Mouse (Mus musculus): ENCODE measurements around the gene Sesn1. TPM values are rescaled to one million over a fixed set of nuclear protein-coding genes. Genes with fewer than 3 reads are reported as not detected.

Sesn1 gene
- polyA plus RNA-seq, 1 experiment, result 55.4 TPM

DNA sequence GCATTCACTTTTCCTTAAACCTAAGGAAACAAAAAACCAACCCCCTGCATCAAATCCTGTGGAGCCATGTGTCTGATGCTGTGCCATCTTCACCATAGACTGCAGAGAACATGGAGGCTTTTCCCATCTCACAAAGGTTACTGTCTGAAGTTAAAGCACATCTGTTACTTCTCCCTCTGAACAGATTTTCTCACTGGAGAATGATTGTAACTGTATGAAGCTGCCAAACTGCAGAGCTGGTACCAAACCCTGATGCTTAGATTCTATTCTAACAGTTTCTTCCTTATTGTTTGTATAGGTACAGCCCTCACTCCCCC, 57.1 kb downstream of the Sesn1 start:
- TF ChIP-seq POLR2A (IDR thresholded peaks at IDR 0.05; ENCODE audit: low read depth, low read length) (no peak), CTCF (IDR thresholded peaks at IDR 0.05; ENCODE audit: extremely low read depth, insufficient read length, insufficient replicate concordance, low read depth, low read length) (no peak)
- Histone ChIP-seq H3K27ac (ENCODE audit: insufficient read depth, low read depth, low read length) (no peak overlapping the region), H3K27me3 (ENCODE audit: control insufficient read depth, insufficient read depth, low read length) (no peaks in the 10 kb centered on the region), H3K36me3 (ENCODE audit: control insufficient read depth, insufficient read depth, low read length) (no peaks in the 10 kb centered on the region), H3K4me3 (ENCODE audit: low read depth, low read length) (no peak overlapping the region), H3K4me1 (ENCODE audit: control insufficient read depth, insufficient read depth, insufficient read length, low read length) (peaks cover 8% of the 10 kb centered on the region; the same call in 1 of the 2 replicates)

DNA sequence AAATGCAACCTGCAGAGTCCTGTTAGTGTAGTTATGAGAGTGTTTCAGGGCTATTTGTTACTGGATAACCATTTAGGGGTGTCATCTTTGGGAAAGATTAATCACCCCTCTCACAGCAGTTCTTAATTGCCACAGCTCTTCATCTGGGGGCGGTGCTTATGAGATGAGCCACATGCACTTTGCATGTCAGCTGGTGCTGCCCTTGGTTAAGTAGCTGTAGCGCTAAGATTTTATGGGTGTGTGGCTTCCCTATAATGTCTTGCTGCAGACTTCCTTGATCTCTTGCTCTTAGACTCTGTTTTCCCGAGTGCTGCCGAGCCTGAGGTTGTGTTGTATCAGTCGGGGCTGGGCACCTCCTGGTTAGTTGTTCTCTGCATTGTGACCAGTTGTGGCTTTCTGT, 58.2 kb downstream of the Sesn1 start:
- H3K27me3 ChIP-seq (ENCODE audit: control insufficient read depth, insufficient read depth, low read length), result no peaks in the 10 kb centered on the region
- H3K4me1 ChIP-seq (ENCODE audit: control insufficient read depth, insufficient read depth, insufficient read length, low read length), result peaks cover 8% of the 10 kb centered on the region; the same call in 1 of the 2 replicates
- H3K27ac ChIP-seq (ENCODE audit: insufficient read depth, low read depth, low read length), result peak overlapping the region; percentile 46; the same call in 1 of the 2 replicates
- WGBS, result 26% methylated on average over 5 of the region's 5 CpGs
- TF ChIP-seq CTCF (IDR thresholded peaks at IDR 0.05; ENCODE audit: extremely low read depth, insufficient read length, insufficient replicate concordance, low read depth, low read length) (no peak), POLR2A (IDR thresholded peaks at IDR 0.05; ENCODE audit: low read depth, low read length) (no peak)
- no peaks in the 10 kb centered on the region for H3K36me3 ChIP-seq (ENCODE audit: control insufficient read depth, insufficient read depth, low read length)
- H3K4me3 ChIP-seq (ENCODE audit: low read depth, low read length), result no peak overlapping the region

DNA sequence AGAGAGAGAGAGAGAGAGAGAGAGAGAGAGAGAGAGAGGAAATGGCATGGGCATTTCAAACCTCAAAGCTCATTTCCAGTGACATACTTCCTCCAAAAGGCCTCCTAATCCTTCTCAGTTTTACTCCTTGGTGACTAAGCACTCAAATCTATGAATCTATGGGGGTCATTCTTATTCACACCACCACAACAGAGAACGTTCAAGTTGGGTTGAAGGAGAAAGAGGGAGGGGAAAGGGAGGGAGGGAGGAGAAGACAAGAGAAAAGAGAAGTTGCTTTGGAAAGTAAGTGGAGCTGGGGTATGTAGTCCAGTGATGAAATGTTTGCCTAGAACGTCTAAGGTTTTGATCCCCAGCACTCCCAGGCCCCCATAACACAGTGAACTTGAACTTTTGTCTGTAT, 60.4 kb downstream of the Sesn1 start:
- no peak for TF ChIP-seq POLR2A (IDR thresholded peaks at IDR 0.05; ENCODE audit: low read depth, low read length)
- TF ChIP-seq CTCF (IDR thresholded peaks at IDR 0.05; ENCODE audit: extremely low read depth, insufficient read length, insufficient replicate concordance, low read depth, low read length), result no peak
- Histone ChIP-seq H3K27me3 (ENCODE audit: control insufficient read depth, insufficient read depth, low read length) (no peaks in the 10 kb centered on the region), H3K36me3 (ENCODE audit: control insufficient read depth, insufficient read depth, low read length) (no peaks in the 10 kb centered on the region), H3K27ac (ENCODE audit: insufficient read depth, low read depth, low read length) (no peak overlapping the region), H3K4me3 (ENCODE audit: low read depth, low read length) (no peak overlapping the region), H3K4me1 (ENCODE audit: control insufficient read depth, insufficient read depth, insufficient read length, low read length) (peaks cover 8% of the 10 kb centered on the region; the same call in 1 of the 2 replicates)
- 43% methylated on average over 2 of the region's 2 CpGs for WGBS

DNA sequence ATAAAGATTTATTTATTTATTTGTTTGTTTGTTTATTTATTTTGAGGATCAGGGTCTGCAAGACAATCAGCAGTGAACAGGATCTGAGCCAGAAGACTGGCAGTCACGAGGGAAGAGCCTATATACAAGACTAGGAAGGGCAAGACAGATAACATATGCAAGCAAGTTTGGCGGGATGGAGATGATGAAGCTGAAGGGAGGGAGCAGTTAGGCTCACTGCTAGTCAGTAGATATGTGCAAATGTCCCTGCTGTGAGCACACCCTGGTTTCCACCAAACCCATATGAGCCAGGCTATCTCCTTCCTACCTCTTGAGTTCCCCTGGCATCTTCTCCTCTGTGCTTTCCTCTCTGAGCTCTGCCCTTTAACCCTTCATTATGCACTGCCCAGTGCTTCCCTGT, 61.8 kb downstream of the Sesn1 start:
- H3K27ac ChIP-seq (ENCODE audit: insufficient read depth, low read depth, low read length), result no peak overlapping the region
- WGBS, result 76% methylated on average over 2 of the region's 2 CpGs

DNA sequence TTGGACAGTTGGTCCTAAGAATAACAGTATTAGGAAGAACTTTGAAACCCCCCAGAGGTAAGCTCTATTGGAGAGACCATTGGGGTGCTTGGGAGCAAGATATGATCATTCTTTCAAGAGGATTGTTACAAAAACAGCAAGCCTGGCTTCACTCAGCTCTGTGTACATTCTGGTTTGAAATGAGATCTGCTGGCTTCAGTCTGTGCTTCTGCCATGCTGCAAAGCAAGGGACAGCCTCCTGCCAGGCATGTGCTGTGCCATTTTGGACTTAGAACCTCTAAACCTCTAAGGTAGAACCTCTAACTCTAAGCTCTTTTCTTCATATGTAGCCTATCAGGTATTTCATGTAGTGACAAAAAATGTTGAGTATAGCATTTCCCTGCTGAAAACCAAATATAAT, 65.9 kb downstream of the Sesn1 start:
- H3K4me1 ChIP-seq (ENCODE audit: control insufficient read depth, insufficient read depth, insufficient read length, low read length), result no peaks in the 10 kb centered on the region; the same call in 1 of the 2 replicates
- H3K27ac ChIP-seq (ENCODE audit: insufficient read depth, low read depth, low read length), result no peak overlapping the region
- no peak for TF ChIP-seq CTCF (IDR thresholded peaks at IDR 0.05; ENCODE audit: extremely low read depth, insufficient read length, insufficient replicate concordance, low read depth, low read length)
- TF ChIP-seq POLR2A (IDR thresholded peaks at IDR 0.05; ENCODE audit: low read depth, low read length), result no peak
- no peaks in the 10 kb centered on the region for H3K27me3 ChIP-seq (ENCODE audit: control insufficient read depth, insufficient read depth, low read length)
- no peak overlapping the region for H3K4me3 ChIP-seq (ENCODE audit: low read depth, low read length)
- no peaks in the 10 kb centered on the region for H3K36me3 ChIP-seq (ENCODE audit: control insufficient read depth, insufficient read depth, low read length)

More for the DNA sequence above, 61.8 kb downstream of the Sesn1 start:
- no peak for TF ChIP-seq POLR2A (IDR thresholded peaks at IDR 0.05; ENCODE audit: low read depth, low read length)
- no peak for TF ChIP-seq CTCF (IDR thresholded peaks at IDR 0.05; ENCODE audit: extremely low read depth, insufficient read length, insufficient replicate concordance, low read depth, low read length)
- Histone ChIP-seq H3K27me3 (ENCODE audit: control insufficient read depth, insufficient read depth, low read length) (no peaks in the 10 kb centered on the region), H3K4me1 (ENCODE audit: control insufficient read depth, insufficient read depth, insufficient read length, low read length) (peaks cover 8% of the 10 kb centered on the region; the same call in 1 of the 2 replicates), H3K36me3 (ENCODE audit: control insufficient read depth, insufficient read depth, low read length) (no peaks in the 10 kb centered on the region), H3K4me3 (ENCODE audit: low read depth, low read length) (no peak overlapping the region)

DNA sequence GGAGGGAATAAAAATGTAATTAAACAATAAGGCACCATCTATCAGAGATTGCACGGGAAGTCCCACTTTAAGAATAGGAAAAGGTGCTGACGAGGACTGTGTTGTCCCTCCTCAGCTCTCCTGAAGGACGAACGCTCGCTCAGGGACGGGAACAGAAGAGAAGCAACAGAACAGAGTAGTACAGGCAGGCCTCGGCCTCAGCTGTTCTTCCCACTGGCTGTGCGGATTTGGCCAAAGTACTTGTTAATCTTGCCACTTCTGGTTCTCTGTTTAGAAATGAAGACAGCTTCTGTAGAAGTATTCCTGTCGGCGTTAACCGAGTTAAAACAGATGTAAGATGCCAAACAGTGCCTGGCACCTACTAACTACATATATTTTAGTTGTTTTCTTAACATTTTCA, 68.6 kb downstream of the Sesn1 start:
- Histone ChIP-seq H3K27me3 (ENCODE audit: control insufficient read depth, insufficient read depth, low read length) (no peaks in the 10 kb centered on the region), H3K4me3 (ENCODE audit: low read depth, low read length) (no peak overlapping the region), H3K4me1 (ENCODE audit: control insufficient read depth, insufficient read depth, insufficient read length, low read length) (no peaks in the 10 kb centered on the region), H3K36me3 (ENCODE audit: control insufficient read depth, insufficient read depth, low read length) (no peaks in the 10 kb centered on the region), H3K27ac (ENCODE audit: insufficient read depth, low read depth, low read length) (no peak overlapping the region)
- TF ChIP-seq POLR2A (IDR thresholded peaks at IDR 0.05; ENCODE audit: low read depth, low read length) (no peak), CTCF (IDR thresholded peaks at IDR 0.05; ENCODE audit: extremely low read depth, insufficient read length, insufficient replicate concordance, low read depth, low read length) (no peak)
- 87% methylated on average over 11 of the region's 11 CpGs for WGBS

DNA sequence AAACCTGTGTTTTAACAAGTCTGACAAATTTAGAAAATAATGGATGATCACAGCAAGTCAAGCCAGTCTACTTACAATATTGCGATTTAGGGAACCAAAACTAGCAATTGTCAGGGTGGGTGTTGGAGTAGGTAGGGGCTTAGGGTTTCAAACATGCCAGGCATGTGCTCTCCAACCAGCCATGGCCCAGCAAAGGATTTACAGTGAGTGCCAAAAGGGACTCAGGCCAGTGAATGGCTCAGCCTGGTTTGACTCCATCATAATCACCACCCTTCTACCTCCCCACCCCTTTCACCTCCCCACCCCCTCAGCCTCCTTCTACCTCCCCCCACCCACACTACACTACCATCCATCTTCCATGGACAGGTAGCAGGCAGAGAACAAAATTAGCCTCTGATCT, 69.9 kb downstream of the Sesn1 start:
- no peak for TF ChIP-seq POLR2A (IDR thresholded peaks at IDR 0.05; ENCODE audit: low read depth, low read length)
- no peak for TF ChIP-seq CTCF (IDR thresholded peaks at IDR 0.05; ENCODE audit: extremely low read depth, insufficient read length, insufficient replicate concordance, low read depth, low read length)
- Histone ChIP-seq H3K27me3 (ENCODE audit: control insufficient read depth, insufficient read depth, low read length) (no peaks in the 10 kb centered on the region), H3K4me3 (ENCODE audit: low read depth, low read length) (no peak overlapping the region), H3K27ac (ENCODE audit: insufficient read depth, low read depth, low read length) (no peak overlapping the region), H3K4me1 (ENCODE audit: control insufficient read depth, insufficient read depth, insufficient read length, low read length) (no peaks in the 10 kb centered on the region), H3K36me3 (ENCODE audit: control insufficient read depth, insufficient read depth, low read length) (no peaks in the 10 kb centered on the region)
- WGBS, result 86% methylated on average over 1 of the region's 1 CpGs

DNA sequence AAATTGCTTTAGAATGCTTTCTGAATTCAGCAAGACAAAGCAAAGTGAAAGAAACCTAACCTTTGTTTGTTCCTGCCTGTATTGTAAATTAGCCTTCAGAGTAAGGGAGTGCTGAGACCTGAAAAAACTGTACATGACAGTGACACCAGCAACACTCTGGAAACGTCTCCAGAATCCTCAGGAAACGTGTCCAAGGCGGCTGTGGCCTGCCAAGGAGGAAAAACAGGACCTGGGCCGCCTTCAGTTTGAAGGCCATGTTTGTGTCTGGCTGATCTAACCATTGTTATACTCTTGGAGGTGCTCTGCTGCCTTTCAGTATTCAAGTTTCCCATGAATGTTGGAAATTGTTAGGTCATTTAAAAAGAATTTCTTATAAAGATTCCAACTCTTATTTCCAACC, 70.5 kb downstream of the Sesn1 start:
- WGBS, result 54% methylated on average over 4 of the region's 4 CpGs
- no peaks in the 10 kb centered on the region for H3K36me3 ChIP-seq (ENCODE audit: control insufficient read depth, insufficient read depth, low read length)
- no peaks in the 10 kb centered on the region for H3K27me3 ChIP-seq (ENCODE audit: control insufficient read depth, insufficient read depth, low read length)
- no peak overlapping the region for H3K27ac ChIP-seq (ENCODE audit: insufficient read depth, low read depth, low read length)
- H3K4me3 ChIP-seq (ENCODE audit: low read depth, low read length), result no peak overlapping the region
- H3K4me1 ChIP-seq (ENCODE audit: control insufficient read depth, insufficient read depth, insufficient read length, low read length), result no peaks in the 10 kb centered on the region
- TF ChIP-seq CTCF (IDR thresholded peaks at IDR 0.05; ENCODE audit: extremely low read depth, insufficient read length, insufficient replicate concordance, low read depth, low read length) (no peak), POLR2A (IDR thresholded peaks at IDR 0.05; ENCODE audit: low read depth, low read length) (no peak)

Data from small intestine, adult 2 months (tissue).